Mouse (Mus musculus) heart, embryonic 14.5 days (tissue): ENCODE results near the gene Nckap5. TPM values are rescaled to one million over a fixed set of nuclear protein-coding genes. Genes with fewer than 3 reads are reported as not detected.
"Not testable (repeated sequence)": the region's sequence is repeated elsewhere in the genome, so short reads cannot be mapped to it uniquely, and the experiment has no call there.

Experiments used
- ATAC-seq: fragments of 200-750 bp; cut with Nextera tagmentation; 2 replicates; pipeline ENCODE4 v1.8.0; 2017; ENCODE audit warnings: low read depth, moderate TSS enrichment; ENCODE audit not compliant: insufficient number of reproducible peaks, insufficient read depth, low FRiP score
- H3K27ac ChIP-seq, 2 experiments: fragments of 200-500 bp in 1 of 2; fragments of 300-500 bp in 1 of 2; sonication (generic) in 1 of 2; replicated peaks in 1 of 2; 2 replicates each; pipeline ENCODE4 v1.5.1; 2012 to 2014; ENCODE audit warnings: low read depth in 2 of 2, low read length in 2 of 2, control low read depth in 1 of 2, mild to moderate bottlenecking in 1 of 2, mixed read lengths in 1 of 2; ENCODE audit not compliant: control insufficient read depth in 1 of 2, insufficient read depth in 1 of 2
- H3K27me3 ChIP-seq: fragments of 300-500 bp; sonication (generic); 2 replicates; pipeline ENCODE4 v1.6.1; 2014; ENCODE audit warnings: mild to moderate bottlenecking, low read length, control low read depth; ENCODE audit not compliant: control insufficient read depth, insufficient read depth
- H3K36me3 ChIP-seq: fragments of 300-500 bp; sonication (generic); 2 replicates; pipeline ENCODE4 v1.6.1; 2014; ENCODE audit warnings: mild to moderate bottlenecking, control low read depth, low read length, mixed read lengths; ENCODE audit not compliant: control insufficient read depth, insufficient read depth
- H3K4me1 ChIP-seq, 2 experiments: fragments of 200-500 bp in 1 of 2; fragments of 300-500 bp in 1 of 2; sonication (generic) in 1 of 2; 2 replicates each; pipeline ENCODE4 v1.6.1; 2012 to 2014; ENCODE audit warnings: low read length in 2 of 2, control low read depth in 1 of 2, mixed read lengths in 1 of 2; ENCODE audit not compliant: control insufficient read depth in 2 of 2, insufficient read depth in 2 of 2
- H3K4me2 ChIP-seq: fragments of 300-500 bp; sonication (generic); 2 replicates; pipeline ENCODE4 v1.6.1; 2014; ENCODE audit warnings: mild to moderate bottlenecking, low read length
- H3K4me3 ChIP-seq, 2 experiments: fragments of 200-500 bp in 1 of 2; fragments of 300-500 bp in 1 of 2; sonication (generic) in 1 of 2; 2 replicates each; pipeline ENCODE4 v1.5.1; 2012 to 2014; ENCODE audit warnings: low read length in 2 of 2, mild to moderate bottlenecking in 2 of 2, control low read depth in 1 of 2, low read depth in 1 of 2, moderate library complexity in 1 of 2; ENCODE audit not compliant: control insufficient read depth in 1 of 2, insufficient read depth in 1 of 2
- H3K9ac ChIP-seq: fragments of 300-500 bp; sonication (generic); 2 replicates; pipeline ENCODE4 v1.6.1; 2014; ENCODE audit warnings: mild to moderate bottlenecking, low read length
- H3K9me3 ChIP-seq: fragments of 300-500 bp; sonication (generic); 2 replicates; pipeline ENCODE4 v1.6.1; 2016; ENCODE audit warnings: low read length, control low read depth; ENCODE audit not compliant: control insufficient read depth
- WGBS: fragments of 180-500 bp; shearing (Covaris S2); extraction: QIAGEN DNeasy Blood & Tissue Kit; methylation state at CpG from one replicate; pipeline ENCODE4 v1.1.7; 2014; 5-methylcytosine and 5-hydroxymethylcytosine counted together
- polyA plus RNA-seq: library from polyadenylated mRNA; unstranded; fragments of >200 nt; fragmentation: Nextera tagmentation; extraction: Ambion mirVana; gene quantifications from 2 replicates; pipeline ENCODE4 v1.2.1, GENCODE M21; 2014

Gene Nckap5
- polyA plus RNA-seq, 1 experiment from 2014 or later: 9.4 TPM

GRCm38 (mm10) chr1:126116034-126116433 is 714.6 kb downstream of the Nckap5 start:
- Histone ChIP-seq H3K4me2 (no peak overlapping the region), H3K9ac (no peak overlapping the region), H3K27ac (no peak overlapping the region), H3K36me3 (no peaks in the 10 kb centered on the region), H3K9me3 (no peaks in the 10 kb centered on the region), H3K4me1 (no peaks in the 10 kb centered on the region), H3K4me3 (no peak overlapping the region), H3K27me3 (no peaks in the 10 kb centered on the region)
- ATAC-seq: no peak
- 71% methylated on average over 3 of the region's 3 CpGs for WGBS

- no peak overlapping the region for H3K27ac ChIP-seq
- ATAC-seq: no peak
- no peak overlapping the region for H3K4me3 ChIP-seq
- H3K4me1 ChIP-seq: no peaks in the 10 kb centered on the region
- H3K4me2 ChIP-seq: no peak overlapping the region
- H3K36me3 ChIP-seq: no peaks in the 10 kb centered on the region
- no peak overlapping the region for H3K9ac ChIP-seq
- no peaks in the 10 kb centered on the region for H3K9me3 ChIP-seq
- WGBS: 81% methylated on average over 3 of the region's 3 CpGs
- H3K27me3 ChIP-seq: no peaks in the 10 kb centered on the region
These were observed 724.8 kb downstream of the Nckap5 start for GRCm38 (mm10) chr1:126105673-126106256.

DNA sequence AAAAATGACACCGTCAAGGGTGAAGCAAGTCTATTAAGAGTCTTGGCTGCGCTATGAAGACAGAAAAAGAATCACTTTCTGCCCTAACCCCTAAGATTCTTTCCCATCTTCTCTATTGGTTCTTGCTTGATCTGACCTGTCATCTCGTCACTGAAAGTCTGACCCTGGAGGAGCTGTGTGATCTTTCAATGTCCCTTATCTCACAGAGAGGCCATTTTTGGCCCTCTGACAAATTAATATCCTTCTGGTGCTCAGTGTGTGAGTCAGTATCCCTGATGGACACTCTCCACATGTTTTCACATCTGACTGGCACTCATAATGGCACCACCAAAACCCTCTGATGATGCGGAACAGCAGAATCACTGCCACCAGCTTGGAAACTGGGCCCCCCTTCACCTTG is 736.3 kb downstream of the Nckap5 start:
- Histone ChIP-seq H3K4me3 (no peak overlapping the region), H3K27ac (no peak overlapping the region), H3K4me1 (no peaks in the 10 kb centered on the region), H3K4me2 (no peak overlapping the region), H3K27me3 (no peaks in the 10 kb centered on the region), H3K9ac (no peak overlapping the region), H3K36me3 (no peaks in the 10 kb centered on the region), H3K9me3 (no peaks in the 10 kb centered on the region)
- no peak for ATAC-seq
- WGBS: 55% methylated on average over 4 of the region's 4 CpGs

DNA sequence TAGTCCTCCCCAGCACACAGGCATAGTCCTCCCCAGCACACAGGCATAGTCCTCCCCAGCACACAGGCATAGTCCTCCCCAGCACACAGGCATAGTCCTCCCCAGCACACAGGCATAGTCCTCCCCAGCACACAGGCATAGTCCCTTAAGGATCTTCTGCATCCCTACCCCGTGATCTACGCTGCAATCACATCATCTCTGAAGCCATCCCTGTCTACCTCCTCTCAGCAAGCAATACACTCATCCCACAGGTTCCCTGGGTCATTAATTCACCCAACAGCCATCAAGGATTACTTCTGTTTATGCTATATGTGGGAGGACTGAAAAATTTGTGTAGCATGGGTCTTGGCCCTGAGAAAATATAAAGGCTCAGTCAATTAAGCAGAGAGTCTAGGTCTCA is 738.6 kb downstream of the Nckap5 start:
- H3K36me3 ChIP-seq, H3K9me3 ChIP-seq, H3K9ac ChIP-seq, H3K27ac ChIP-seq, H3K4me3 ChIP-seq, H3K4me1 ChIP-seq, ATAC-seq, H3K4me2 ChIP-seq, H3K27me3 ChIP-seq: not testable (repeated sequence)
- WGBS: 94% methylated on average over 2 of the region's 2 CpGs

DNA sequence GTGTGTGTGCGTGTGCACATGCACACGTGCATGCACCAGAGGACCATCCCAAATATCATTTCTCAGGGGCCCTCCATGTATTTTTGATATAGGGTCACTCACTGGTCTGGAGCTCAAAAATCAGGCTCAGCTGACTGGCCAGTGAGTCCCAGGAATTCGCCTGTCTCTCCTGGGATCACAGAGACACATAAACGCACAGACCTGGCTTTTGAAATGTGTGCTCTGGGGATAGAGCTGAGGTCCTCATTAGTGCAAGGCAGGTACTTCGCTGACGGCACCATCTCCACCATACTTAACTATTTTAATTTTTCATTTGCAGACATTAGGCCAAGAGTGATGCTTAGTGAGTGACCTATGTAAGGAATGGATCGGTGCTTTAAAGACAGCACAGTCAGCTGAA is 743.4 kb downstream of the Nckap5 start:
- H3K27me3 ChIP-seq: no peaks in the 10 kb centered on the region
- no peak overlapping the region for H3K4me2 ChIP-seq
- WGBS: 82% methylated on average over 7 of the region's 7 CpGs
- H3K4me1 ChIP-seq: no peaks in the 10 kb centered on the region
- H3K36me3 ChIP-seq: no peaks in the 10 kb centered on the region
- no peaks in the 10 kb centered on the region for H3K9me3 ChIP-seq
- no peak overlapping the region for H3K27ac ChIP-seq
- no peak for ATAC-seq
- H3K4me3 ChIP-seq: no peak overlapping the region
- H3K9ac ChIP-seq: no peak overlapping the region

GRCm38 (mm10) chr1:126076312-126076711 is 754.3 kb downstream of the Nckap5 start:
- WGBS: 75% methylated on average over 4 of the region's 4 CpGs
- H3K27me3 ChIP-seq: no peaks in the 10 kb centered on the region

DNA sequence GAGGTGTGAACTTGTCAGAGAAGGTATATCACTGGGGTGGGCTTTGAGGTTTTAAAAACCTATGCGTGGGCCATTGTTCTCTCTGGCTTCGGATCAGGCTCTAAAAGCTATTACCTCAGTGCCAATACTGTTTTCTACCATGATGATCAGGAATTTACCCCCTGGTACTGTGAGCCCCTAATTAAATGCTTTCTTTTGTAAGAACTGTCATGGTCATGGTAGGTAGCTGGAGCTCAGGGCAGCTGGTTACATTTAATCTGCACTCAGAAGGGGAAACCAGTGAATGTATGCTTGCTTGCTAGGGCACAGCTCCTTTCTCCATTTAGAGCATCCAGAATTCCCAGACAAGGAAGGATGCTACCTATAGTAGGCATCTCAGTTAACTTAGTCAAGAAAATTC is 759.7 kb downstream of the Nckap5 start:
- ATAC-seq: no peak
- 87% methylated on average over 2 of the region's 2 CpGs for WGBS
- no peaks in the 10 kb centered on the region for H3K9me3 ChIP-seq

More at GRCm38 (mm10) chr1:126076312-126076711, 754.3 kb downstream of the Nckap5 start:
- Histone ChIP-seq H3K9me3 (no peaks in the 10 kb centered on the region), H3K27ac (no peak overlapping the region), H3K4me2 (no peak overlapping the region), H3K4me1 (no peaks in the 10 kb centered on the region), H3K4me3 (no peak overlapping the region), H3K36me3 (no peaks in the 10 kb centered on the region), H3K9ac (no peak overlapping the region)
- ATAC-seq: no peak

DNA sequence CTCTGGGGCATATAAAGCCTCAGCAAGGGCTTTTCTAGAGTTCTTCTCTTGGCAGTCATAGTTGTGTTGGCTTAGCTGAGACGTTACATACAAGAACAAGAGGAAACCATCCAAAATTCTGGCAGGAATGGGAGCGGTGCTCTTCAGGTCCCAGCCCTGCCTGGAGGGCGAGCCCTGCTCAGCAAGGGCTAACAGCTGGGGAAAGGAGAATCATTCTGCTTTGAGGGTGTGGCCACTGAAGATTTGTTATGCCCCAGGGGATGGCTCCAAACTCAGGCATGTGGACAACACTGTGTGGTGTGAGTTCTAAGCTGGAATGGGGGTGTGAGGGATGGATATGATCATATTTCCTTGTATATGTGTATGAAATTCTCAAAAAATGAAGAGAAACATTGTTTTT is 779.1 kb downstream of the Nckap5 start:
- ATAC-seq: no peak

More for the DNA sequence above, 759.7 kb downstream of the Nckap5 start:
- Histone ChIP-seq H3K4me2 (no peak overlapping the region), H3K36me3 (no peaks in the 10 kb centered on the region), H3K4me3 (no peak overlapping the region), H3K4me1 (no peaks in the 10 kb centered on the region), H3K27ac (no peak overlapping the region), H3K9ac (no peak overlapping the region), H3K27me3 (no peaks in the 10 kb centered on the region)

More for the DNA sequence above, 779.1 kb downstream of the Nckap5 start:
- WGBS: 65% methylated on average over 3 of the region's 3 CpGs
- Histone ChIP-seq H3K9me3 (no peaks in the 10 kb centered on the region), H3K9ac (no peak overlapping the region), H3K4me2 (no peak overlapping the region), H3K4me1 (no peaks in the 10 kb centered on the region), H3K27me3 (no peaks in the 10 kb centered on the region), H3K36me3 (no peaks in the 10 kb centered on the region), H3K27ac (no peak overlapping the region), H3K4me3 (no peak overlapping the region)
